Mouse (Mus musculus): ENCODE results near the gene Ptger3.

DNA sequence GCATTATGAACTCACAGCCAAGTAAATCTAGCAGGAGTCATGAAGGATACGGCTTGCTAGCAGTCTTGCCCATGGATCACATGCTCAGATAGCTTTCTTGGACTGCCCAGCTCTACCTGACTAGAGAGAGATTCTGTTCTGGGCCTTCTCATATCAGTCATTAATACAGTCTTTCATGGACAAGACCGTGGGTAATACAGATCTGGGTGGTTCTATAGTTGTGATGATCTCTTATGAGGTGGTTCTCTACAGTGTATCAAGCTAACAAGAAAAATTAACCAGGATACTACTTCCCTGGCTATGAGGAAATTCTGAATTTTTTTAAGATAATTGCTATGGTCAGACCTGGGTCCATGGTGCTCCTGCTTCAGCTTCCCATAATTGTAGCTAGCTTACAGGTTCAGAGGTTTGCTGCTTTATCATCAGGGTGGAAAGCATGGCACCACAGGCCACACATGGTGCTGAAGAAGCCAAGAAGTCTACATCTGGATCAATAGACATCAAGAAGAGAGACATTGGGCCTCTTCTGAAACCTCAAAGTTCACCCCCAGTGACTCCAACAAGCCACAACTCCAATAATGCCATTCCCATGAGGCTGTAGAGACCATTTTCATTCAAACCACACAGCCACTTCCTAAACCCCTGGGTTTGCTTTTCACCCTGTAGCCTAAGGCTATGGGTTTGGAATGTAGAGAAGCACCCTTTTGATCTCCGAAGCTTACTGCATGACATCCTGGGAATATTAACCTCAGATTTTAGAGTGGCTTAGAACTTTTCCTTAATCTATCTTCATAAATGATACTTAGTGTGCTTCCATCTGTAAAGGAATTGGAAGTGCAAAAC lies 16.7 kb upstream of the Ptger3 start:
- TF ChIP-seq CTCF (IDR thresholded peaks at IDR 0.05; ENCODE audit: insufficient read depth, low read depth, low read length) (no peak), POLR2A (IDR thresholded peaks at IDR 0.05; ENCODE audit: insufficient read depth, low read depth, low read length) (no peak)

Data from olfactory bulb, adult 2 months (tissue).